Mouse (Mus musculus) right cerebral cortex, adult 18-20 months (tissue): Measurements from ENCODE around the gene Zcchc24.
A peak's percentile ranks its signal among the peaks of the same experiment; 100 is the strongest.

Experiments
- DNase-seq: peaks from one replicate; pipeline ENCODE4 v3.0.0; 2022; ENCODE audit warnings: mixed read lengths

The Zcchc24 gene

DNA sequence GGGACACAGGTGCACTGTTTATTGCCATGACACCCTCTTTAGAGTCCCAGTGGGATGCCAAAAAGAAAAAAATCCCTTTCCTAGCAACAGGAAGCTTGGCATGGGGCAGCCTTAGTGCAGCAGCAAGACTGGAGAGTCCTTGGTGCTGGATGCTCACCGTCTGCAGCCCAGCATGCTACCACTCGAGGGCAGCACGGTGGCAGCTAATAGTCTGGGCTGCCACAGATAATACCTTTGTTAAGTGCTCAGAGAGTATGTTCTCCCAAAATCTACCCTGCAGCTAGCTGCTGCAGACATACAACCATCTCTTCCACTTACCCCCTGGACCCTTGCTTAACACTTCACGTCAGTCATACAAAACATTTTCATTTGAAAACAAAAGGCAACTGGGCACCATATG lies 55.4 kb downstream of the Zcchc24 start:
- DNase-seq, result no peak

DNA sequence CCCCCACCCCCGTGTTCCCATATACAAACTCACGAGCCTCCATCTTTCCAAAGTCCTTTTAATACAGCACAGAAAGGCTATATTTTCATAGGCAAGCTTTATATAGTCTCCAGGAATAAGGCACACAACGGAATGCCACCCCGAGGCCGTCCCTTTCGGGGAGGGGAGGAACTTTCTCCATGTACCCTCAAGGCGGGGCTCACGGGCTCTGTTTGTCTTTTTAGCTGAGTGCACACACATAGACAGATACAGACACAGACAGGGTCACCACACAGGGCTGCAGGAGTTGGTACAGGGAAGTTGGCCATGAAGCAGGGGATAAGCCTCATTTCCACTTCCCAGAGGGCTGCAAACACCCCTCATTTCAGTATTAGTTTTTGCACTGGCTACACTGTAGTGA lies 57.2 kb downstream of the Zcchc24 start:
- no peak for DNase-seq

DNA sequence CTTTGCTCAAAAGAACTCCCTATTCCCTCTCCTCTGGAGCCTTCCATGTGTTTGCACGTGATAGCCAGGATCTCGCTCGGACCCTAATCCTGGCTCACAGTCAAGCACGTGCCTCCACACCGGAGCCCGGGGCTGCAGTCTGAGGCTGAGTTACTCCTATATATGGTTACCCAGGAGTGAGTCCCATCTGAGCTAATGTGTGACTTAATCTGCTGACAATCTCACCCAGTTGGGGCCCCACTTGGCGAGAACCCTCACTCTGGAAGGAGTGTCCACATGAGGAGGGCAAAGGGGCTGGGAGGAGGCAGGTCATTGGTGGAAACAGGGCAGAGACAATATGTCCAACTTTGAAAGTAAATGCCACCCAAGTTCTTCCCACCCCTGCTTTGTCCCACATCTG lies 57.7 kb downstream of the Zcchc24 start:
- DNase-seq, result no peak

- no peak for DNase-seq
Observed at GRCm38 (mm10) chr14:25710681-25711080, 58.2 kb downstream of the Zcchc24 start.

DNA sequence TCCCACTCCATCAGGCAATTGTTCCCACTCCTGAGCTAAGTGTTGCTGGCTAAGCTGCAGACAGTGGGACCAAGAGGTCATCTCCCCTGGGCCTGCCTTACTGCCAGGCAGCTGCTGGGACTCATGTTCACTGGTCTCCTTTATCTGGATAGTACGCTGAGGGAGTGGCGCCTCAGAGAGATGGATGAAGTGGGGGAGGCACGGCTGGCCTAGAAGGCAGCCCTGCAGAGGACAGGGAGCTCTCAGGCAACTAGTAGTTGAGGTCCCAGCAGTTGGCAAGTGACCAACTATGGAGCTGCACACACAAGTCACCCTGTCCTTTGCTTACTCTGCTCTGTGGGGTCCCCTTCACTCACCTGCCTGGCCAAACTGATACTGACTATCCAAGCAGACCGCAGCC lies 58.8 kb downstream of the Zcchc24 start:
- no peak for DNase-seq

- no peak for DNase-seq
Observed at GRCm38 (mm10) chr14:25708917-25709316, 59.9 kb downstream of the Zcchc24 start.

- no peak for DNase-seq
Observed at GRCm38 (mm10) chr14:25708451-25708850, 60.4 kb downstream of the Zcchc24 start.

DNA sequence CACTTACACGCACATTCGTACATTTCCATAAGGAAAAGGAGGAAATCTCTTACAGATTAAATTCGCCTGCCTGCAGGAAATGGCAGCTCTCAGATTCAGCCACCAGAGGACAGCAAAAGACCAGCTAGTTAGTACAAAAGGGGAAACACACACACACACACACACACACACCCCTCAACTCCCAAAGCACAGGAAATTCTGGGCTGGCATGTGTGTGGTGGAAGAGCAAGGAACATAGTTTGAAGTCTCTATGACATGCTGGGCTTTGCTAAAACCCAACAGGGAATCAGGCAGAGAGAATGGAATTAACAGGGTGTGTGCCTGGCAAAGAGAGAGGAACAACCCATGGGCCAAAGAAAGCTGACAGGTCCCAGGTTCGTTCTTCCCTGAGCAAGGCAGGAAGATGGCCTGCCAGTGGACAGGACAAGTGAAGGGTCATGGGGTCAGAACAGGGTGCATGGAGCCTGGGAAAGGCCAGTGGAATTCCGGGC lies 61.1 kb downstream of the Zcchc24 start:
- DNase-seq, result peak; percentile 53

DNA sequence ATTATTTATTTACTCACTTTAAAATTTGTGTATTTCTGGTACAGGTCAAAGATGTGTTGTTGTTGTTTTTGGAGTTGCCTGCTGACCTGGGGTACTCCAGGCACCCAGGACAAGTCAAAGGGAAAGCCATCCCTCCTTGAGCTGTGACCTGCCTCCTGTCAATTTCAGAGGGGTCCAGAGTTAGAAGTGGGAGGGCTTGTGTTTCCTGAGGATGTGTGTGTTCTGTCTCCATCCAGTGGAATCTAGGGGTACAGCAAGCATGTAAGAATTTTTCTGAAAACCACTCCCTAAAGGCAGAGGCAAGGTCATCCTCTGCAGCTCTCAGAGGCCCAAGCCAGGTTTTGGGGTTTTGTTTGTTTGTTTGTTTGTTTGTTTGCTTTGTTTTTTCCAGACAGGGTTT lies 66.9 kb downstream of the Zcchc24 start:
- DNase-seq, result no peak

DNA sequence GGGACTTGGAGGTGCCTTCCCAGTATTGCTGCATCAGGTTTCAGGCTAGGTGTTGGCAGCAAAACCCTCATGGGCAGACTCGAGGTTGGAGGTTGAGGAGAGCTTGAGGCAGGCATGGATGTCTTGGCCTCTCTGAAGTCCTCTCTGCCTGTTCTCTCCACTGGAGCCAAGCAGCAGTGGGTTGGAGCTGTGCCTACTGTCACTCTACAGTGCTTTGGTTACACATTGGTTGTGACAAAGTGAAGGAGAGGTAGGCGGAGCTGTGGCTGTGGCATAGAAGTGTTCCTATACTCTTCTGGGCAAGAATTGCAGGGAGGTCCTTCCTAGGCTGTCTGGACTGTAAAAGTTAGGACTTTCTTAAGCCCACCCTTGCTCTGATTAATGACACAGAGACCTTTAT lies 72.5 kb downstream of the Zcchc24 start:
- no peak for DNase-seq

DNA sequence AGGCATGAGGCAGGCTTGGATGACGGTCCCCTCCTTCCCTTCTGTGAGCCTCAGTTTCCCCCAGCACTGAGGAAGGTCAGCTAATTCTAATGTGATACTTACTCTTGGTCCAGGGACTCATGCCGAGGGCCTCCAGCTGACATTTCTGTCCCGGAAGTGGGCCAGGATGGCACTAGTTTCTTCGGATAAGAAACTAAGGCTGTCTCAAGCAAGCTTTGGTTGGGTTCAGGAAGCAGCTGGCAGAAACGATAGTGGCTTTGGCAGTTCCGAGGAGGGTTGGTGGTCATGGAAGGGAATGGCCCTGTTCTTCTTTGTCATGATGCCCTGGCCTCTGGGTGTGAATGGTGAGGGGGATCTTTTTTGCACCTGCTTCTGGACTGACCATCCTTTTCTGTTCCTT lies 73.8 kb downstream of the Zcchc24 start:
- DNase-seq, result no peak

DNA sequence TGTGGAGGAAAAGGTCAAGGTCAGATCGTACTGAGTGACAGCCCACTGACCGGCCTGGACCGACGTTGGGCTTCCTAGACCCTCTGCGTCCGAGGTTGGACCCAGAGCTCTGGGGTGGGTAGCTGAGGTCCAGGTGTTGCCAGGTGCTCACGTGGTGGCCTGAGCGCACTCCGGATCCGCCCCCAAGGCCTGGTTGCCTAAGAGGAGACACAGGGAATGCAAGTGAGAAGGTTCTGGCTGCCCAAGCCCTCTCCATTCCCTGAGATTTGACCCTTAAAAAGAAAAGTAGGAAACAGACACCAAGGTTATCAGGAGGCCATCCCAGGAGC lies 74.3 kb downstream of the Zcchc24 start:
- no peak for DNase-seq

GRCm38 (mm10) chr14:25693888-25694568 lies 74.8 kb downstream of the Zcchc24 start, which contains the start of gene Ppif:
TSS of gene Ppif (plus strand) at chr14:25694154.
- peak; percentile 95 for DNase-seq

- no peak for DNase-seq
Observed at GRCm38 (mm10) chr14:25693271-25693887, 75.5 kb downstream of the Zcchc24 start.

DNA sequence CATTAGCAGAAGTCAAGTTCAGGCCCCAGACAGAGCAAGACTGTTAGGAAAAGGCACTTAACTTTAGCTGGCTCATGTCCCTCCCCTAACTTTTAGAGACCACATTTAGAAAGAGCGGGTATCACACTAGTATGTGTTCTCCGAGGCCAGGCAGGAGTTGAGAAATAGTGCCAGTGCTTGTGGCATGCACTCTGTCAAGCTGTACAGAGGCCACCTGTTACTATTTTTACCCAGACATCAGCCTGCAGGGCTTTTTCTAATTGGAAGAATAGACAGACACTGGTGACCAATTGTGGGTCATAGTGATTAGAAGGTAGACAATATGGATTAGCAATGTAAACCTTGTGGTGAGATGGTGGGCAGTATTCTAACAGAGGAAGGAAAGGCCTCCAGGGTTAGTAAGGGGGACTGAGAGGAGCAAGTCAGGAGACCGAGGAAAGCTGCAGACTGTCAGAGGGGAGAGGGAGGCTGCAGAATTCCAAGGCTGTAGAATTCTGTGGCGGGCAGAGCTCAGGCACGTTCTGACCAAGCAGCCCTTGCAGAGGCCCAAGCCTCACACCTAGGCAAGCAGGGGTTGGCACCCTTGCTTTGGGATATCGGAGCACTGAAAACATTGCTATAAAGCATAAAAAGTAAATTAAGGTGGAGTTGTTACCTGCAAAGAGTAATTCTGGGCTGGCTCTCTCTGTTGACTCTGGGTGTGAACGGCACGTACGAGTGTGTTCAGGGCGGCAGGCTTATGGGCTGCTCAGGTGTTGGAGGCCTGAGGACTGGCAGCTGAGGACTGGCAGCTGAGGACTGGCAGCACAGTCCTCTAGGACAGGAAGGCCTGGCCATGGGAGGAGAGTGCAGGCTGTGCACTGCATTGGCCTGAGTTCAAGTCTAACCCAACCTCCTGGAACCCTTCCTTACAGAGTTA lies 81.6 kb downstream of the Zcchc24 start:
- no peak for DNase-seq

DNA sequence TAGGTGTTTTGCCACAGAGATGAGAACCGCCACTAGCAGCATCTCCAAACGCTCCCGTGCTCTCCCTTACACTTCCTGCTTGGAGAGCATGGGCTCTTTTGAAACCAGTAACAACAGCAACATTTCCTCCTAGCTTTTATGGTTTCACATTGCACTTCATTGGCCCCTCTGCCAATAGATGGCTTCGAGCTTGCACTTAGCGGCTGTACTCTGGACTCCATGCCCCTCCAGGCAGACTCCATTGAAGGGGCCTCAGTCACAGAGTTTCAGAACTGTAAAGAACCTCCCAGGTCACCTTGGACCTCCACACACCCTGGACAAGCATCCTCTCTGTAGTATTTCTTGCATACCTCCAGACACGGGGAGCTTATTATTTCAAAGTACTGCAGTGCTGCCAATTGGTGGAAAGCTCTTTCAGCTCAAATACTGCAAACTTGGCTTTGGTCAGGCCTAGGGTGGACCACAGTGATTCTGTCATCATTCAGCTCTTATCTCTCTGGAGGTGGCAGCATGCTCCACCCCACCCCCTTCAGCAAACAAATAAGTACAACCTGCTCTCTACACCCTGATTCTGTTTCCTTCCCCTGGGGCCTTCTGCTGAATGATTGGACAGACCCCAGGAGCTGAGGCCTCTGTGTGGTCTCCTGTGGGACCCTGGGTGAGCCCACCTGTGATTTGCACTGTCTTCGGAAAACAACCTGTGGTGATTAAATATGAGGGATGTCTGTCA lies 82.5 kb downstream of the Zcchc24 start:
- no peak for DNase-seq

DNA sequence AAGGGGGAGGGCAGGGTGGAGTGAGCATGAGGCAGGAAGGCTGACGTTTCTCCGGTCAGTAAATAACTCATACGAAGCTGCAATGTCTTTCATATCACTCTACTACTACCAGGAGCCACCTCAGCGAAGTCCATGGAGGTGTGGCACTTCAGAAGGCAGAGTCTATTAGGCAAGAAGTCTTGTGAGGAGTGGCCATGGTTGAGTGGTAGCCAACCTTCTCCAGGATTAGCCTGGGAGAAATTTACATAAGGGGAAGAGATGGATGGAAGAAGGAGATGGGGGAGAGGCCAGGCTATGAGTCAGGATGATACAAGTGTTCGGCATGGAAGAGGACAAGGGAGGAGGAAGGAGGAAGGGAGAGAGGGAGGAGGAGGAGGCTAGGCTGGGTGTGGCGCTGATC lies 86.8 kb downstream of the Zcchc24 start:
- no peak for DNase-seq

DNA sequence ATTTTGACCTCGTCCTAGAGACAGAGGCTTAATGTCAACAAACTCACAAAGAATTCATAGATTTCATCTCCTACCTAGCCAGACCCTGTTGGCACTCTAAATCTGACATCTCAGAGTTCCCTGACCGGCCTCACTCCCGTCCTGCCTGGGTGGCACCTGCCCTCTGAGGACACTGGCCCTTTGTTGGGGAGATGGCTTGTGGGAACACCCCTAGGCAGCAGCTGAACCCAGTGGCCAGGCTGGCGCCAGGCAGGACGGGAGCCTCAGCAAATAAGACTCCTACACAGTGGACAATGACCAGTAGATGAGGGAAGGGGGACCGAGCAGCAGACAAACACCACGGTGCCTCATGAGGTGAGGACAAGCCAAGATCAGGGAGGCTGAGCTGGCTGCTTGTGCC lies 89.2 kb downstream of the Zcchc24 start:
- DNase-seq, result no peak

- DNase-seq, result no peak
Observed at GRCm38 (mm10) chr14:25667587-25667986, 101.3 kb downstream of the Zcchc24 start.

DNA sequence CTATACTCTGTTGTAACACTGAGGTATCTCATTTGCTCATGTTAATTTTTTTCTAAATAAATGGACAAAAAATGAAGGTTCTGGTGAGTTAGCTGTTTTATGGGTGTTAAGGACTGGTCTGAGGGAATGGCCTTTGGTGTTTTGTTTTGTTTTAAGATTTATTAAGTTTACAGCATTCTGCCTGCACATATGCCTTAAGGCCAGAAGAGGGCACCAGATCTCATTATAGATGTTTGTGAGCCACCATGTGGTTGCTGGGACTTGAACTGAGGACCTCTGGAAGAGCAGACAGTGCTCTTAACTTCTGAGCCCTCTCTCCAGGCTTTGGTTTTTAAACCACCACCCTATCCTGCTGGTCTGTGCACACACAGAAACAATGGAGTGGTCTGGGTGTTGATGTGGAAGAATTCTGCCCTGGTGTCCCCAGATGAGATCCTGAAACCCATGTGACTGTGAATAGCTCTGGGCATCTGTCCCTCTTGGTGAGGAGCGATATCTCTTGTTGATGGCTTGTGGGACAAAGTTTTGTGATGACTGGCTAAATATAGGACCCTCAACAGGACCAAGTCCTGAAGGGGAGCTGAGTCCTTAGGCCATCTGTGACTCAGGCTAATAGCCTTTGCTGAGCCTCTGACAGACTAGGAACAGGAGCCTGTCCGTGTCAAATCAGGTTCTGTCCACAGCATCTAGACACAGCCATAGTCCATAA lies 102.0 kb downstream of the Zcchc24 start:
- DNase-seq, result no peak

DNA sequence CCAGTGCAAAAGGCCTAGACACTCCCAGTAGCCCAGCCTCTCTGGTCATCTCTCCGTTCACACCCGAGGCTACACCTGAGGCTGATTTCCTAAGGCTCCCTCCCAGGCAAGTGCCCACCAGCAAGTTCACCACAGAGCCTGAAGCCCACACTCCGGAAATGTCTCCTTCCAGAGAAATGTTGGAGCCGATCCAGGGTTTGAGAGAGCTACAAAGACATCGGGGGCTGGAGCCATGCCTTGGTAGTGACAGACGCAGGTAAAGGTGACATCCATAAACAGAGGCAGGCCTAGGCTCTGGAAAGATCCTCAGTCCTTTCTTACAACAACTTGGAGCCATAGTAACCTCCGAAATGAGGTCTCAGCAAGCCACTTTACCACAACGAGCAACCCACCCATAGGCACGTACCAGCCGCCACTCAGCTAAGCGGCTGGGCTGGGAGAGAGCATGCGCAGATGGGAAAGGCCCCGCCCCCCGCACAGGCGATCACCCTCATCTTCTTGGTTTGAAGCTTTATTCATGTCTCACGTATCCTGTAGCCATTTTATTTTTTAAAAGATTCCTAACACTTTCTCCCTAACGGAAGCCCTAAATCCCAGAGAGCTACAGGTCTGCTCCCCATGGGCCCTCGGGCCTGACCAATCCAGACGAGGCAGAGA lies 103.4 kb downstream of the Zcchc24 start:
- DNase-seq, result no peak

DNA sequence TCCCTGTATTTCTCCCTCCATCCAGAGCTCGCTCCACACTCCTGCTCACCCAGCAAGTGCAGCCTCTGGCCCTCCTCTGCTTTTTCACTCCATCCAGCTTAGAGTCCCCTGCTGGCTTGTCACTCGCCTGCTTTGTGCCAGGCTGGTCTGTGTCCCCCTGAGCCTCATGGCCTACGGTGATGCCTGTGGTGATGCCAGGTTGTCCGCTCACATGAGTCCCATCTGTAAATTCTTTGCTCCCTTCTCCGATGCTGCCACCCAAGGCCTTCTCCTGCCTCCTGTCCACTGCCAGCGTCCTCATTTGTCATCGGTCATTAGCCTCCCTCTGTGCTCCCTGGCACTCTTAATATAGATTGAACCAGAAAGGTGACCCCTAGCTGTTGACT lies 104.5 kb downstream of the Zcchc24 start:
- DNase-seq, result no peak
